Mouse (Mus musculus): ENCODE measurements around the gene Gm4869. TPM values are rescaled to one million over a fixed set of nuclear protein-coding genes. Genes with fewer than 3 reads are reported as not detected.
"Not testable (repeated sequence)": the region's sequence is repeated elsewhere in the genome, so short reads cannot be mapped to it uniquely, and the experiment has no call there.

Gene Gm4869
- not detected for total RNA-seq (2021)
- long read RNA-seq = 0 reads

- DNase-seq (ENCODE audit: low spot score in 2 of 2) = no peak
These were observed at the start of gene Gm4869 for GRCm38 (mm10) chr5:140445345-140445744. Gene Gm4869, plus strand, starts transcription at chr5:140445645.

GRCm38 (mm10) chr5:140396166-140396940 is 49.1 kb upstream of the Gm4869 start:
- peak in 1 of 2 experiments; percentile 18 for DNase-seq (ENCODE audit: low spot score in 2 of 2)

GRCm38 (mm10) chr5:140402640-140403270 is 42.7 kb upstream of the Gm4869 start:
- no peak for DNase-seq (ENCODE audit: low spot score in 2 of 2)

DNA sequence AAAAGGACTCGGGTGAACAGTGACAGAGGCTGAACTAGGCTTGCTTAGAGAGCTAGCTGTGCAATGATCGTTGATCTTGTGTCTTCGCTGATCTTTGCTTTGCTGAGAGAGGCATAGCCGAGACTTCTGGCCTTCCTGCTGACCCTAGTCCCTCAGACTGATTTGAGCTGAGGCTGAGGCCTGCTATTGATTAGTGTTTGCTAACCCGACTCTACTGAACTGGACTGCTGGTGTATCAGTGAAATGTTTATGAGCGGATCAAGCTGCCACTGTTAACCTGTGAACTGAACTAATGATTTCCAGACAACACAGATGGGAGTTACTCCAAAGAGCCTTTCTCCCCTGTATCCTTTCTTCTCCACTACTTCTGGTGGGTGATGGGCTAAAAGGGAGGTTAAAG is 40.3 kb upstream of the Gm4869 start:
- DNase-seq (ENCODE audit: low spot score in 2 of 2) = no peak

DNA sequence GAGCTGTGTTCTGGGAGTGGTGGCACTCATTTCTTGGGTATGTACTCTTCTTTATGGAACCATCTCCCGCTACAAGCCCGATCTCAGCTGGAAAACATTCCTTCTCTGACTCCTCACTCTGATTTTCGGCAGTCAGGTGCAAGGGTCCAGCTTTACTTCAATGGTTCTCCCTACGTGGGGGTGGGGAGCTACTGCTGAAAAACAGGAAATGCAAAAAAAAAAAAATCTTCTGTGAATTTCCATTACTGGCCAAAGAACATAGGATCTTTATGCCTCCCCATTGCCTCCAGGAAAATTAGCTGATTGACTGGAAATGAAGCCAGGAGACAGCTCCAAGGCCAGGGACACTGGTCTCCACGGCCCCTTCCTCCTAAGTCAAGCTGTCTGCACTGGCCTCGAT is 38.8 kb upstream of the Gm4869 start:
- DNase-seq (ENCODE audit: low spot score in 2 of 2) = no peak

- no peak for DNase-seq (ENCODE audit: low spot score in 2 of 2)
These were observed 36.6 kb upstream of the Gm4869 start for GRCm38 (mm10) chr5:140408801-140409200.

- DNase-seq (ENCODE audit: low spot score in 2 of 2) = peak; percentile 67
These were observed 34.1 kb upstream of the Gm4869 start for GRCm38 (mm10) chr5:140411339-140411738.

DNA sequence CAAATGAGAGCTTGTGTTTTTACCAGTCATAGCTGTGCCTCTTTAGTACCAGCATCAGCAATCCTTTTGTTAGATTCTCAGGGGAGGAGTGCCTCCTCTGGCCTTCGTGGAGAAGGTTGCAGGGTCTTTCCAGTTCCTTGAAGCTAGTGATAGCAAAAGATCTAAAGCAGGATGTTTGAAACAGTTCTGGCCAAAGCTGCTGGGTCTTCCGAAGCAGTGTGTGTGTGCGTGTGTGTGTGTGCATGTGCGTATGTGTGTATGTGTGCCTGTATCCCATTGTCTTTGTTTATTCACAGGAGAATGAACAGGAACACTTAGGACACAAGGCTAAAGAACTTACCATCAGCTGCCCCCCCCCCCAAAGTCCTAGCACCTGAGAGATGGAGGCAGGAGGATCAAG is 30.8 kb upstream of the Gm4869 start:
- no peak for DNase-seq (ENCODE audit: low spot score in 2 of 2)

DNA sequence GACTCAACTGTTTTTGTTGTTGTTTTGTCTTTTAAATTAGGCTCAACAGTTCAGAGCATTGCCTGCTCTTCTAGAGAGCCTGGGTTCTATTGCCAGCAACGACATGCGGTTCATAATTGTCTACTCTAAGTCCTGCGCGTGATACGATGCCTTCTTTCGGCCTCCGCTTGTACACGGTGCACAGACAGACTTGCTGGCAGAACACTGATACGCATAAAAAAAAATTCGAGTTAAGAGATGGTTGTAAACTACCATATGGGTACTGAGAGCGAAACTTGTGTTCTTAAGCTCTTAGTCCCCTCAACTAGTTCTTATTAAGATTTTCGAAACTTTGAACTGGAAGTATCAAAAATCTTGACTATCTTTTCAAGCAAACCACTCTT is 27.3 kb upstream of the Gm4869 start:
- no peak for DNase-seq (ENCODE audit: low spot score in 2 of 2)

DNA sequence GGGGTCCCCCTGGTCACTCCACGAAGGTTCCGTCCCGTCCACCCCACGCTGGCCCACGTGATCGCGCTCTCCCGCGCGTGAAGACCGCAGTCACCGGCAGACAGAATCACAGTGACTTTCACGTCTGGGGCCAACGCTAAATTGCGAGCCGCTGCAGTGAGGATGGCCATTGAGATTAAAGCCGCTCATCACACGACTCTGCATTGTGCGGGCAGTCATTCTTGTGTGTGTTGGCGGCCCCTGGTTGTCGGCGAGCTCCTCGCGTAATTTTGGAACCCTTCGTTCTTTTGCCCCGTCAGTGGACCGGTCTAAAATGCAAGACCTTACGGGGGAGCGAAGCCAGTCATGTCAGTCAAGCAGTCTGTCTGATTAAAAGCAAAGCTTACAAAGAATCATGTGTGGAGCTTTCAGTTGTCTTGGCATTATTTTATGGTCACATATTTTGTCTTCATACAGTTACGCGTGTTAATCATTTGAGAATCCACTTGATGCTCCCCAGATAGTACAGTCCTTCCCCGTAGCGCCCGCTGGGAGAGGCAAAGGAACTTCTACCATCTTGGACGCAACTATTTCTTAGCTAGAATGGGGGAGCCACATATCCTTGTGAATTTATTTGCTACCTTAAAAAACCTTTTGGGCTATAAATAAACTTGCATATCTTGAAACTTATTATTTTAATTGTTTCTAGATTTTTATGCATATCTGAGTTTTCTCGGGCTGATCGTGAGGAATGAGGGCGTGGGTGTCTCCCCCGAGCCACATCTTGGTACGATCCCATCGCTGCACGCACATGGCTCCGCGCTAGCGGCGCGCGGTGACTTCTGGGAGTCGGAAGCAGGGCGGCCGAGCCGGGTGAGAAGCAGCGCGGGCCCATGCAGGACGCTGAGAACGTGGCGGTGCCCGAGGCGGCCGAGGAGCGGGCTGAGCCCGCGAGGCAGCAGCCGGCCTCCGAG is 26.7 kb upstream of the Gm4869 start, which contains the start of gene Eif3b:
Gene Eif3b, plus strand, starts transcription at position 840 of the 953 bp plus-strand sequence.
- DNase-seq (ENCODE audit: low spot score in 2 of 2) = peak; percentile 83 to 91

DNA sequence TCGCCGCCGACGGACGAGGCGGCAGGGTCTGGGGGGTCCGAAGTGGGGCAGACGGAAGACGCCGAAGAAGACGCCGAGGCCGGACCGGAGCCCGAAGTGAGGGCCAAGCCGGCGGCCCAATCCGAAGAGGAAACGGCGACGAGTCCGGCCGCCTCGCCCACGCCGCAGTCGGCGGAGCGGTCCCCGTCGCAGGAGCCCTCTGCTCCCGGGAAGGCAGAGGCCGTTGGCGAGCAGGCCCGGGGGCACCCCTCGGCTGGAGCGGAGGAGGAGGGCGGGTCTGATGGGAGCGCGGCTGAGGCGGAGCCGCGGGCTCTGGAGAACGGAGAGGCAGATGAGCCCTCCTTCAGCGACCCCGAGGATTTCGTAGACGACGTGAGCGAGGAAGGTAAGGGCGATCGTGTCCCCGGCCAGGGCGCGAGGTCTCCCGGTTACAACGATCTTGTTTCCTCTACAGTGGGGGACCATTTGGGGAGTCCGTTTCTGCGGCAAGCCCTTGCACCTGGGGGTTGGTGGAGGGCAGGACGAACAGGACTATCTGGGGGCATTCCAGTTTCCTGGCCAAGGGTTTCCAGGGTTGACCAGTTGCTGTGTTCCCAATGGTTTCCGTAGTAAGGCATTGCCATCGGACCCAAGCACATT is 25.9 kb upstream of the Gm4869 start:
- no peak for DNase-seq (ENCODE audit: low spot score in 2 of 2)

GRCm38 (mm10) chr5:140420616-140421015 is 24.8 kb upstream of the Gm4869 start:
- DNase-seq (ENCODE audit: low spot score in 2 of 2) = no peak

GRCm38 (mm10) chr5:140425016-140425783 is 20.2 kb upstream of the Gm4869 start:
- DNase-seq (ENCODE audit: low spot score in 2 of 2) = no peak

DNA sequence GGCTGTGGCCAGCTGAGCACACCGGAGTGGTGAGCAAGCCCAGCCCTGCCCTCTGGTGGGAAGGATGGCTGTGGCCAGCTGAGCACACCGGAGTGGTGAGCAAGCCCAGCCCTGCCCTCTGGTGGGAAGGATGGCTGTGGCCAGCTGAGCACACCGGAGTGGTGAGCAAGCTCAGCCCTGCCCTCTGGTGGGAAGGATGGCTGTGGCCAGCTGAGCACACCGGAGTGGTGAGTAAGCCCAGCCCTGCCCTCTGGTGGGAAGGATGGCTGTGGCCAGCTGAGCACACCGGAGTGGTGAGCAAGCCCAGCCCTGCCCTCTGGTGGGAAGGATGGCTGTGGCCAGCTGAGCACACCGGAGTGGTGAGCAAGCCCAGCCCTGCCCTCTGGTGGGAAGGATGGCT is 6.3 kb upstream of the Gm4869 start:
- DNase-seq (ENCODE audit: low spot score in 2 of 2) = not testable (repeated sequence)

DNA sequence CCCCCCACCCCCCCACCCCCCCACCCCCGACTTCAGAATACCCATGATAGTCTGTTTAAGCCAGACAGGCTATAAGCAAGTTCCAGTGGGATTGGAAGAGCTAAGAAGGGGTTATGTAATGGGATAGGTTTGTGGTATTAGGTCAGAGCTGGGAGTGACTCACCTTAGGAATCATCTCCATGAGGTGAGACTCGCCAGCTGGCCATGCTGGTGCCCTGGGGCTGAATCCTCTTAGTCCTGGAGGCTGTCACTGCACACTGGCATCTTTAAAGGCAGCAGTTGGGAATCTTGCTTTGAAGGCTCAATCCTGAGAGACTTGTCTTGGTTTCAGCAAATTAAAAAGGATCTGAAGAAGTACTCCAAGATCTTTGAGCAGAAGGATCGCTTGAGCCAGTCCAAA is 4.0 kb upstream of the Gm4869 start:
- no peak for DNase-seq (ENCODE audit: low spot score in 2 of 2)

- no peak for DNase-seq (ENCODE audit: low spot score in 2 of 2)
These were observed 1.4 kb upstream of the Gm4869 start for GRCm38 (mm10) chr5:140444012-140444411.

DNA sequence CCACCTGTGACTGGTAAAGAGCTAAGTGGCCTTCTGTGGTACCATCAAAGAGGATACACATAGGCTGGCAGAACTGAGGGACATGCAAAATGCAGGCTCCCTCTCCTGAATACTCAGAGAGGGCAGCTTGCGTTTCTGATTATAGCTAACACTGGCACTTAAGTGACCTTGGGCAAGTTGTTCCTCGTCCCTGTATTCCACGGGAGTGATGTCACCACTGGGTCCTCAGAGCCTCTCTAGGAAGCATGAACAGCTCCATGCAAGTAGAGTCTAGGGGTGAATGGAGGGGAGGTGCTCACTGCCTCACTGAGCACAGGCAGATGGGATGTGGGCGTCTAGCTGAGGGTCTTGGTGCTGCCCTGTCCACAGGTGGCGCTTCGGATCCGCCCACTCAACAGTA is 609 bp downstream of the Gm4869 start:
- no peak for DNase-seq (ENCODE audit: low spot score in 2 of 2)

DNA sequence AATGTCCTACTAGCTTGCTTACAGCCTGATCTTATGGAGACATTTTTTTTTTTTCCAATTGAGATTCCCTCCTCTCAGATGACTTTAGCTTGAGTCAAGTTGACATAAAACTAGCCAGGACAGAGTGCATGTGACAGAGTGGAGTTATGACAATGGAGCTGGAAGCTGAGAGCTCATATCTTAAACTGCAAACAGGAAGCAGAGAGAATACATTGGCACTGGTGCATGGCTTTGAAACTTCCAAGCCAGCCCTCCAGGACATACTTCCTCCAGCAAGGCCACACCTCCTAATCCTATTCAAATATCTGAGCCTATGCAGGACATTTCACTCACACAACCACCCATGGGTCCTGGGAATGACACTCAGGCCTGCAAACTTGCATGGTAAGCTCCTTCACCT is 9.0 kb downstream of the Gm4869 start:
- no peak for DNase-seq (ENCODE audit: low spot score in 2 of 2)

DNA sequence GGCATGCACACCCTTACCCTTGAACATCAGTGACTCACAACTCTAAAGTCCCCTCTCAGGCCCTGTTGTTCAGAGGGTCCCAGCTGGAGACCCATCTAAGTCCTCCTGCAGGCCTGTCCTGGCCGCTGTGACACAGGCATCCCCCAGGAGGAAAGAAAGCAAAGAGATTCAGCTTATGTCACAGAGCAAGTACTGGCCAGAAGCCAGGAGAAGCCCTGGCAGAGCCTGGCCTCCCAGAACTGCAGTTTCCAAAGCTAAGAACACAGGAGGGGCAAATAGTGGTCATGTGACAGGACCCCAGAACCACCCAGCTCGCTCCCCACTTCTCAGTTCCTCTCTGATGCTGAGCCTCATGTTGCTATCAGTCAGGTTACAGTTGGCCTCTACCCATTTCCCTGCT is 10.0 kb downstream of the Gm4869 start:
- no peak for DNase-seq (ENCODE audit: low spot score in 2 of 2)

GRCm38 (mm10) chr5:140461476-140461875 is 16.0 kb downstream of the Gm4869 start:
- no peak for DNase-seq (ENCODE audit: low spot score in 2 of 2)

Measured in layer of hippocampus, postnatal 10 days (tissue).